Mouse (Mus musculus) stomach, embryonic 14.5 days (tissue): ENCODE data around the gene Tcte2. TPM values are rescaled to one million over a fixed set of nuclear protein-coding genes. Genes with fewer than 3 reads are reported as not detected.

Experiments used
- ATAC-seq: fragments of 200-750 bp; cut with Nextera tagmentation; 2 replicates; pipeline ENCODE4 v1.8.0; 2017; ENCODE audit warnings: low read depth, moderate TSS enrichment; ENCODE audit not compliant: insufficient number of reproducible peaks, insufficient read depth, low FRiP score
- H3K27ac ChIP-seq: fragments of 300-500 bp; sonication (generic); 2 replicates; pipeline ENCODE4 v1.5.1; 2014; ENCODE audit warnings: mild to moderate bottlenecking, low read length, moderate library complexity, mixed read lengths
- H3K27me3 ChIP-seq: fragments of 300-500 bp; sonication (generic); 2 replicates; pipeline ENCODE4 v1.6.1; 2014; ENCODE audit warnings: low read length, control low read depth, mixed read lengths; ENCODE audit not compliant: control insufficient read depth, insufficient read depth
- H3K36me3 ChIP-seq: fragments of 300-500 bp; sonication (generic); 2 replicates; pipeline ENCODE4 v1.6.1; 2014; ENCODE audit warnings: mild to moderate bottlenecking, control low read depth, low read length, moderate library complexity, mixed read lengths; ENCODE audit not compliant: control insufficient read depth, insufficient read depth
- H3K4me1 ChIP-seq: fragments of 300-500 bp; sonication (generic); 2 replicates; pipeline ENCODE4 v1.6.1; 2014; ENCODE audit warnings: low read length, control low read depth, mixed read lengths; ENCODE audit not compliant: control insufficient read depth, insufficient read depth
- H3K4me2 ChIP-seq: fragments of 300-500 bp; sonication (generic); replicated peaks from 2 replicates; pipeline ENCODE4 v1.6.1; 2014; ENCODE audit warnings: low read depth, low read length, control low read depth
- H3K4me3 ChIP-seq: fragments of 300-500 bp; sonication (generic); 2 replicates; pipeline ENCODE4 v1.5.1; 2014; ENCODE audit warnings: low read depth, low read length, control low read depth
- H3K9ac ChIP-seq: fragments of 300-500 bp; sonication (generic); replicated peaks from 2 replicates; pipeline ENCODE4 v1.6.1; 2014; ENCODE audit warnings: low read depth, mild to moderate bottlenecking, control low read depth, low read length, moderate library complexity, mixed read lengths
- H3K9me3 ChIP-seq: fragments of 300-500 bp; sonication (generic); 2 replicates; pipeline ENCODE4 v1.6.1; 2016; ENCODE audit warnings: low read depth, low read length, control low read depth; ENCODE audit not compliant: control insufficient read depth
- WGBS: fragments of 180-500 bp; shearing (Covaris S2); extraction: QIAGEN DNeasy Blood & Tissue Kit; methylation state at CpG from one replicate; pipeline ENCODE4 v1.1.7; 2014; 5-methylcytosine and 5-hydroxymethylcytosine counted together
- polyA plus RNA-seq: library from polyadenylated mRNA; unstranded; fragments of >200 nt; fragmentation: Nextera tagmentation; extraction: Ambion mirVana; gene quantifications from 2 replicates; pipeline ENCODE4 v1.2.1, GENCODE M21; 2014

Tcte2 gene
- polyA plus RNA-seq, 1 experiment from 2014 or later = 6.9 TPM

DNA sequence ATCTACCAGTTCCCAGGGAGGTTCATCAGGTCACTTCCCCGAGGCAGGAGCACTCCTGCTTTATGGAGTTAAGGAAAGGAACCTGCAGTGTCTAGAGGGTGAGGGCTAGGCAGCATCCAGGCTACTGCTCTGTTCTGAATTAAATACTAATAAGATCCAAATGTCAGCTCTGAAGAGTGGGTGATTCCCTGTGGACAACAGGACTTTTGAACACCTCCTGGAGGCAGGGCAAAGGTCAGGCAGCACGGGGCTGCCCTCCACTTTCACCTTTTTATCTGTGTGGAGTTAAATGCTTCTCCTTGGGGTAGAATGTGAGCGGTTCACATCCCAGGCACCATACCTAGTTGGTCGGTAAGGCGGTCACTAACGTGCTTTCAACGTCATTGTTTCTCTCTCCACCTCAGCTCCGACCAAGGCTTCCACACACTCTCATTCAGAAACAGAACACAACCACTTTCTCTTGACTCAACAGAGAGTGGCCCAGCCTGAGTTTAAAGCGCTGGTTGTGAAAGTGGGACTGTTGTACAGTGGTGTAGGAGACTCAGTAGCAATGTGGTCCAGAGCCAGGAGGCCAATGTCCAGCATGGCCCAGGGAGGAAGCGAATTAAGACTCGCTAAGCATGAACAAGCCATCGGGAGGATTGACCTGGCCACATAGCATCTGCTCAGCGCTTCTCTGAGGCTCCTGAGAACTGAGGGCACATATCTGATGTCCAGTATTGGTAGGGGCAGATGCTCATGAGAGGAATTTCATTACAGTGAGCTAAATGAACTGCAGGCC is 98.0 kb downstream of the Tcte2 start:
- Histone ChIP-seq H3K4me1 (peaks cover 7% of the 10 kb centered on the region; the same call in 1 of the 2 replicates), H3K9ac (no peak overlapping the region), H3K27ac (no peak overlapping the region), H3K27me3 (no peaks in the 10 kb centered on the region), H3K36me3 (no peaks in the 10 kb centered on the region), H3K4me3 (no peak overlapping the region), H3K4me2 (no peak overlapping the region), H3K9me3 (no peaks in the 10 kb centered on the region)
- 87% methylated on average over 13 of the region's 13 CpGs for WGBS
- ATAC-seq = no peak

Other genes starting within 250 kb of the Tcte2 start
- gene Afdn, start 1.3 kb downstream of the Tcte2 start, polyA plus RNA-seq = 84.6 and 99.3 TPM in 2 replicates
- not detected in 2 replicates for gene Gm7168, start 186.5 kb upstream of the Tcte2 start, polyA plus RNA-seq
- not detected in 2 replicates for gene Gm7356, start 241.9 kb upstream of the Tcte2 start, polyA plus RNA-seq